Mouse (Mus musculus) heart, adult 2 months (tissue): ENCODE data around the gene Nphp1. TPM values are rescaled to one million over a fixed set of nuclear protein-coding genes. Genes with fewer than 3 reads are reported as not detected.

Experiments used
- DNase-seq, 2 experiments: peaks; one replicate each; pipeline ENCODE4 v3.0.0; 2021
- H3K27ac ChIP-seq: fragments of 200-600 bp; 2 replicates; pipeline ENCODE4 v1.8.1; 2022
- H3K27me3 ChIP-seq: fragments of 200-500 bp; 2 replicates; pipeline ENCODE4 v1.6.1; 2012; ENCODE audit warnings: mild to moderate bottlenecking, low read length, inconsistent platforms, mixed read lengths; ENCODE audit not compliant: control insufficient read depth, insufficient read depth
- H3K36me3 ChIP-seq: fragments of 200-500 bp; 2 replicates; pipeline ENCODE4 v1.6.1; 2012; ENCODE audit warnings: low read length, inconsistent platforms; ENCODE audit not compliant: control insufficient read depth, insufficient read depth
- H3K4me1 ChIP-seq: fragments of 200-500 bp; 2 replicates; pipeline ENCODE4 v1.6.1; 2011; ENCODE audit warnings: low read length; ENCODE audit not compliant: control insufficient read depth, insufficient read depth
- H3K4me3 ChIP-seq: fragments of 200-600 bp; 2 replicates; pipeline ENCODE4 v1.8.1; 2022
- H3K79me2 ChIP-seq: fragments of 200-500 bp; replicated peaks from 2 replicates; pipeline ENCODE4 v1.6.1; 2012; ENCODE audit warnings: mild to moderate bottlenecking, inconsistent platforms, low read length, moderate library complexity, mixed read lengths; ENCODE audit not compliant: control insufficient read depth, insufficient read depth
- H3K9ac ChIP-seq: fragments of 200-500 bp; 2 replicates; pipeline ENCODE4 v1.6.1; 2012; ENCODE audit warnings: low read depth, mild to moderate bottlenecking, control low read depth, inconsistent platforms, low read length, mixed read lengths
- CTCF ChIP-seq: fragments of 200-600 bp; IDR thresholded peaks from 2 replicates; pipeline ENCODE4 v1.8.1; 2022; ENCODE audit warnings: antibody characterized with exemption, mild to moderate bottlenecking, moderate library complexity
- EP300 ChIP-seq: fragments of 200-500 bp; IDR thresholded peaks from 2 replicates; pipeline ENCODE4 v1.6.1; 2011; ENCODE audit warnings: low read depth, low read length, control low read depth; ENCODE audit not compliant: insufficient read depth
- POLR2A ChIP-seq: fragments of 200-500 bp; IDR thresholded peaks from 2 replicates; pipeline ENCODE4 v1.6.1; 2011; ENCODE audit warnings: mild to moderate bottlenecking, low read depth, low read length, control low read depth; ENCODE audit not compliant: insufficient read depth
- WGBS: fragments of 180-500 bp; shearing (Covaris S2); methylation state at CpG from one replicate; pipeline ENCODE4 v1.1.7; 2018; 5-methylcytosine and 5-hydroxymethylcytosine counted together
- intact Hi-C: fragments of 180-260 bp; cut with DNase I; formaldehyde crosslinking; loops from one replicate; pipeline ENCODE4 v1.15.1; 2025
- long read RNA-seq: library from polyadenylated mRNA; stranded (forward); transcript quantifications from one replicate; pipeline ENCODE4 v2.0.0, GENCODE M21; 2021
- polyA plus RNA-seq: library from polyadenylated mRNA; depleted of rRNA; stranded (reverse); fragments of >200 nt; gene quantifications from 2 replicates; pipeline ENCODE4 v1.2.3, GENCODE M21; 2012; rRNA removed
- total RNA-seq, 2 experiments: library from RNA; stranded (reverse); gene quantifications; 2 replicates each; pipeline ENCODE4 v1.2.3; 2021

Gene Nphp1
- total RNA-seq, result 1 to 10 TPM; 7.7 to 9.1 TPM
- 7.0 and 13.3 TPM in 2 replicates for polyA plus RNA-seq
- long read RNA-seq, transcript Nphp1-202 (20 exons, 2,296 nt), result major isoform, 5 of 17 reads
- long read RNA-seq, partial matches to known transcripts, result 1 of 17 reads
- long read RNA-seq, other reads (novel, unspliced or antisense), result 10 of 17 reads

GRCm38 (mm10) chr2:127788440-127789116 is at the start of gene Nphp1:
Gene Nphp1, minus strand, starts transcription at chr2:127788897.
- peak within 1 kb of the TSS; percentile 65 for H3K4me3 ChIP-seq
- intact Hi-C loops, result no loop called here
- WGBS, result 1% methylated on average over 40 of the region's 40 CpGs
- DNase-seq, result peak; percentile 89 to 91
- TF ChIP-seq POLR2A (peak; percentile 42; the same call in 1 of the 2 replicates), EP300 (0 out of 2 replicates have a peak, but pooled peaks have one; percentile 10), CTCF (no peak)
- no peaks in the 10 kb centered on the region for H3K27me3 ChIP-seq
- peak within 1 kb of the TSS; percentile 92 for H3K9ac ChIP-seq
- peaks cover 4% of the 10 kb centered on the region for H3K4me1 ChIP-seq
- H3K79me2 ChIP-seq, result no peaks in the 10 kb centered on the region
- peak within 1 kb of the TSS; percentile 63 for H3K27ac ChIP-seq
- peaks cover 4% of the 10 kb centered on the region for H3K36me3 ChIP-seq

- no peak for TF ChIP-seq POLR2A
- TF ChIP-seq CTCF, result peak; percentile 65
- TF ChIP-seq EP300, result no peak
- H3K79me2 ChIP-seq, result no peaks in the 10 kb centered on the region
- 15% methylated on average over 2 of the region's 2 CpGs for WGBS
- H3K9ac ChIP-seq, result no peak overlapping the region
- no peaks in the 10 kb centered on the region for H3K27me3 ChIP-seq
- no peaks in the 10 kb centered on the region for H3K4me1 ChIP-seq
- no peak for DNase-seq
- no peak overlapping the region for H3K4me3 ChIP-seq
- H3K36me3 ChIP-seq, result no peaks in the 10 kb centered on the region
- H3K27ac ChIP-seq, result no peak overlapping the region
- intact Hi-C loops, result no loop called here
These were observed 44.1 kb upstream of the Nphp1 start for GRCm38 (mm10) chr2:127832833-127833190.

GRCm38 (mm10) chr2:127832103-127832832 is 43.6 kb upstream of the Nphp1 start:
- intact Hi-C loops, result no loop called here
- no peak for TF ChIP-seq CTCF
- TF ChIP-seq POLR2A, result no peak
- no peak for TF ChIP-seq EP300
- Histone ChIP-seq H3K4me3 (peak overlapping the region; percentile 45), H3K79me2 (no peaks in the 10 kb centered on the region), H3K9ac (no peak overlapping the region), H3K27ac (no peak overlapping the region), H3K36me3 (no peaks in the 10 kb centered on the region), H3K4me1 (no peaks in the 10 kb centered on the region), H3K27me3 (no peaks in the 10 kb centered on the region)
- WGBS, result 31% methylated on average over 11 of the region's 11 CpGs
- no peak for DNase-seq

GRCm38 (mm10) chr2:127831401-127832102 is 42.9 kb upstream of the Nphp1 start, which contains the start of gene Bub1:
Gene Bub1, minus strand, starts transcription at chr2:127831865.
- no peaks in the 10 kb centered on the region for H3K79me2 ChIP-seq
- TF ChIP-seq POLR2A, result no peak
- peak; percentile 37 for TF ChIP-seq CTCF
- no peak for TF ChIP-seq EP300
- no peaks in the 10 kb centered on the region for H3K36me3 ChIP-seq
- no peak within 1 kb of the TSS for H3K27ac ChIP-seq
- peak within 1 kb of the TSS; percentile 42; the same call in 1 of the 2 replicates for H3K9ac ChIP-seq
- intact Hi-C loops, result no loop called here
- peak; percentile 92 to 93 for DNase-seq
- no peaks in the 10 kb centered on the region for H3K27me3 ChIP-seq
- H3K4me3 ChIP-seq, result peak within 1 kb of the TSS; percentile 45
- WGBS, result under 1% methylated on average over 56 of the region's 56 CpGs
- no peaks in the 10 kb centered on the region for H3K4me1 ChIP-seq

- H3K4me1 ChIP-seq, result peaks cover 4% of the 10 kb centered on the region
- peaks cover 4% of the 10 kb centered on the region for H3K36me3 ChIP-seq
- intact Hi-C loops, result no loop called here
- peak; percentile 72; the same call in 1 of the 2 replicates for TF ChIP-seq EP300
- no peak for TF ChIP-seq CTCF
- peak; percentile 95 for TF ChIP-seq POLR2A
- H3K9ac ChIP-seq, result peak within 1 kb of the TSS; percentile 74
- H3K79me2 ChIP-seq, result no peaks in the 10 kb centered on the region
- no peaks in the 10 kb centered on the region for H3K27me3 ChIP-seq
- peak; percentile 87 to 91 for DNase-seq
- H3K27ac ChIP-seq, result peak within 1 kb of the TSS; percentile 84
- peak within 1 kb of the TSS; percentile 56 for H3K4me3 ChIP-seq
- under 1% methylated on average over 37 of the region's 37 CpGs for WGBS
These were observed 3.4 kb upstream of the Nphp1 start, which contains the start of gene Mtln for GRCm38 (mm10) chr2:127791919-127792603. Gene Mtln, minus strand, starts transcription at chr2:127792488.
